22 mouse cellular contexts compared by ENCODE assay signal in genomic region chr6:136079991-136080734, GRCm38 (mm10).
A peak's percentile ranks its signal among the peaks of the same experiment; 100 is the strongest.
DNase-seq lines count a peak whose midpoint lies in the region; ATAC-seq and TF ChIP-seq lines count a peak whose summit lies in the region.
"Had no signal": no experiment of that assay in that cellular context is flagged by ENCODE, and none has a peak within 500 bp of the region (broad histone marks: within the 10 kb centered on the region; RNA-seq: fewer than 3 reads in every experiment).

No protein-coding gene starts in this region.

- H3K9me3 ChIP-seq in forebrain, embryonic 16.5 days (ENCODE audit: control insufficient read depth, low read length), result no peaks in the 10 kb centered on the region
- H3K9me3 ChIP-seq in forebrain, embryonic 15.5 days, result no peaks in the 10 kb centered on the region
- no peaks in the 10 kb centered on the region for H3K9me3 ChIP-seq in hindbrain, embryonic 16.5 days (ENCODE audit: control insufficient read depth, low read length)
- no peaks in the 10 kb centered on the region for H3K9me3 ChIP-seq in midbrain, postnatal 0 days (ENCODE audit: low read length)
- H3K9me3 ChIP-seq: embryonic facial prominence, embryonic 15.5 days; intestine, embryonic 15.5 days; limb, embryonic 12.5 days; liver, embryonic 12.5 days had no signal

- H3K27ac ChIP-seq in forebrain, embryonic 16.5 days (ENCODE audit: low read length), result no peak overlapping the region
- no peak overlapping the region for H3K27ac ChIP-seq in forebrain, embryonic 15.5 days (replicated peaks)
- H3K27ac ChIP-seq in layer of hippocampus, adult 2 months, result peak overlapping the region; percentile 8; the same call in 1 of the 2 replicates
- H3K27ac ChIP-seq in hindbrain, embryonic 16.5 days (ENCODE audit: low read depth, low read length), result 0 out of 2 replicates have a peak overlapping the region, but pooled peaks have one; percentile 3
- H3K27ac ChIP-seq in midbrain, postnatal 0 days (ENCODE audit: low read depth, low read length), result no peak overlapping the region
- H3K27ac ChIP-seq: embryonic facial prominence, embryonic 15.5 days; intestine, embryonic 15.5 days; limb, embryonic 12.5 days; liver, embryonic 12.5 days had no signal

- no peak overlapping the region for H3K4me3 ChIP-seq in forebrain, embryonic 16.5 days (replicated peaks; ENCODE audit: low read length)
- H3K4me3 ChIP-seq in forebrain, embryonic 15.5 days, result no peak overlapping the region
- peak overlapping the region; percentile 25; the same call in 1 of the 2 replicates for H3K4me3 ChIP-seq in layer of hippocampus, adult 2 months
- no peak overlapping the region for H3K4me3 ChIP-seq in hindbrain, embryonic 16.5 days (ENCODE audit: low read length)
- H3K4me3 ChIP-seq in midbrain, postnatal 0 days (ENCODE audit: low read depth, low read length), result no peak overlapping the region
- H3K4me3 ChIP-seq: embryonic facial prominence, embryonic 15.5 days; intestine, embryonic 15.5 days; limb, embryonic 12.5 days; liver, embryonic 12.5 days; megakaryocyte, embryonic 14.5 days had no signal

- H3K9ac ChIP-seq in forebrain, embryonic 16.5 days (replicated peaks; ENCODE audit: low read depth, low read length), result no peak overlapping the region
- H3K9ac ChIP-seq in forebrain, embryonic 15.5 days (replicated peaks), result no peak overlapping the region
- no peak overlapping the region for H3K9ac ChIP-seq in hindbrain, embryonic 16.5 days (ENCODE audit: low read depth, low read length)
- H3K9ac ChIP-seq in midbrain, postnatal 0 days (replicated peaks; ENCODE audit: low read length, poor library complexity, severe bottlenecking), result no peak overlapping the region
- H3K9ac ChIP-seq: embryonic facial prominence, embryonic 15.5 days; intestine, embryonic 15.5 days; limb, embryonic 12.5 days; liver, embryonic 12.5 days had no signal

- H3K27me3 ChIP-seq in forebrain, embryonic 16.5 days (replicated peaks; ENCODE audit: control insufficient read depth, insufficient read depth, low read length), result no peaks in the 10 kb centered on the region
- H3K27me3 ChIP-seq in forebrain, embryonic 15.5 days, result no peaks in the 10 kb centered on the region
- no peaks in the 10 kb centered on the region for H3K27me3 ChIP-seq in hindbrain, embryonic 16.5 days (replicated peaks; ENCODE audit: control insufficient read depth, insufficient read depth, low read length)
- H3K27me3 ChIP-seq in midbrain, postnatal 0 days (ENCODE audit: insufficient read depth, low read length), result no peaks in the 10 kb centered on the region
- H3K27me3 ChIP-seq: embryonic facial prominence, embryonic 15.5 days; intestine, embryonic 15.5 days; limb, embryonic 12.5 days; liver, embryonic 12.5 days; megakaryocyte, embryonic 14.5 days had no signal

- H3K4me2 ChIP-seq in forebrain, embryonic 16.5 days (ENCODE audit: low read length), result no peak overlapping the region
- H3K4me2 ChIP-seq in forebrain, embryonic 15.5 days (replicated peaks), result no peak overlapping the region
- H3K4me2 ChIP-seq in hindbrain, embryonic 16.5 days (ENCODE audit: low read length), result no peak overlapping the region
- H3K4me2 ChIP-seq in midbrain, postnatal 0 days (ENCODE audit: low read depth, low read length, poor library complexity, severe bottlenecking), result no peak overlapping the region
- H3K4me2 ChIP-seq: embryonic facial prominence, embryonic 15.5 days; intestine, embryonic 15.5 days; limb, embryonic 12.5 days; liver, embryonic 12.5 days had no signal

- WGBS in forebrain, embryonic 16.5 days, result 59% methylated on average over 17 of the region's 17 CpGs
- 66% methylated on average over 17 of the region's 17 CpGs for WGBS in forebrain, embryonic 15.5 days
- 55% methylated on average over 17 of the region's 17 CpGs for WGBS in hindbrain, embryonic 16.5 days
- 51% methylated on average over 17 of the region's 17 CpGs for WGBS in midbrain, postnatal 0 days

- H3K36me3 ChIP-seq in forebrain, embryonic 16.5 days (ENCODE audit: control insufficient read depth, insufficient read depth), result no peaks in the 10 kb centered on the region
- no peaks in the 10 kb centered on the region for H3K36me3 ChIP-seq in forebrain, embryonic 15.5 days
- no peaks in the 10 kb centered on the region for H3K36me3 ChIP-seq in hindbrain, embryonic 16.5 days (ENCODE audit: control insufficient read depth, insufficient read depth, low read length)
- no peaks in the 10 kb centered on the region for H3K36me3 ChIP-seq in midbrain, postnatal 0 days (ENCODE audit: insufficient read depth, low read length)
- H3K36me3 ChIP-seq: embryonic facial prominence, embryonic 15.5 days; intestine, embryonic 15.5 days; limb, embryonic 12.5 days; liver, embryonic 12.5 days had no signal

- H3K4me1 ChIP-seq in forebrain, embryonic 16.5 days (replicated peaks; ENCODE audit: control insufficient read depth, insufficient read depth, low read length), result 0 out of 2 replicates have a peak, but pooled peaks cover 3% of the 10 kb centered on the region
- peaks cover 15% of the 10 kb centered on the region for H3K4me1 ChIP-seq in forebrain, embryonic 15.5 days
- H3K4me1 ChIP-seq in hindbrain, embryonic 16.5 days (ENCODE audit: control insufficient read depth, insufficient read depth, low read depth, low read length), result peaks cover 5% of the 10 kb centered on the region; the same call in 1 of the 2 replicates
- no peaks in the 10 kb centered on the region for H3K4me1 ChIP-seq in midbrain, postnatal 0 days (ENCODE audit: insufficient read depth, low read length)
- H3K4me1 ChIP-seq: embryonic facial prominence, embryonic 15.5 days; intestine, embryonic 15.5 days; limb, embryonic 12.5 days; liver, embryonic 12.5 days; megakaryocyte, embryonic 14.5 days had no signal

- TF ChIP-seq CTCF in layer of hippocampus, adult 2 months (conservative IDR thresholded peaks at IDR 0.05), result peak; percentile 11; the same call in 1 of the 2 replicates
- TF ChIP-seq CTCF in midbrain, postnatal 0 days (IDR thresholded peaks at IDR 0.05), result peak; percentile 16; the same call in 1 of the 2 replicates

- ATAC-seq in forebrain, embryonic 16.5 days, result 0 out of 2 replicates have a peak, but pooled peaks have one; percentile 38
- ATAC-seq in forebrain, embryonic 15.5 days (replicated peaks), result no peak; the same call in 1 of the 2 replicates
- ATAC-seq in hindbrain, embryonic 16.5 days, result peak; percentile 53
- peak; percentile 68 for ATAC-seq in midbrain, postnatal 0 days (ENCODE audit: low FRiP score)
- ATAC-seq: intestine, embryonic 15.5 days; liver, embryonic 12.5 days had no signal

- DNase-seq in layer of hippocampus, adult 2 months (ENCODE audit: low spot score in 2 of 2), result no peak
- no peak for DNase-seq in layer of hippocampus, postnatal 10 days (ENCODE audit: low spot score in 2 of 2)
- DNase-seq in midbrain, postnatal 0 days (ENCODE audit: low spot score), result peak; percentile 24
- DNase-seq in urinary bladder, postnatal 14 days (ENCODE audit: low spot score), result no peak
- DNase-seq: adrenal gland, postnatal 36 days; embryo, embryonic 11 days; gastrocnemius, postnatal 10 days; heart, adult 18-20 months; heart, postnatal 36 days; kidney, adult 9 months; kidney, postnatal 25 days; layer of hippocampus, adult 9-11 months; lung, adult 2 months; right cerebral cortex, postnatal 4 days had no signal

Comparison
In these comparisons a context has a peak if more than half of its experiments do, and no peak if none do; other contexts are left out.
1. H3K27ac ChIP-seq: peak in layer of hippocampus, adult 2 months (single experiment) and hindbrain, embryonic 16.5 days (single experiment); none in forebrain, embryonic 16.5 days (single experiment), forebrain, embryonic 15.5 days (single experiment) and midbrain, postnatal 0 days (single experiment).